Mouse (Mus musculus) regulatory T cell (primary cell): ENCODE measurements around the gene Pcp4.

Experiments
- in situ Hi-C: fragments of 300-600 bp; cut with MboI, MseI; formaldehyde crosslinking; loops from one replicate; pipeline ENCODE4 v1.15.1; 2025; ENCODE audit warnings: high pct_unique_total_duplicates

Pcp4 gene

DNA sequence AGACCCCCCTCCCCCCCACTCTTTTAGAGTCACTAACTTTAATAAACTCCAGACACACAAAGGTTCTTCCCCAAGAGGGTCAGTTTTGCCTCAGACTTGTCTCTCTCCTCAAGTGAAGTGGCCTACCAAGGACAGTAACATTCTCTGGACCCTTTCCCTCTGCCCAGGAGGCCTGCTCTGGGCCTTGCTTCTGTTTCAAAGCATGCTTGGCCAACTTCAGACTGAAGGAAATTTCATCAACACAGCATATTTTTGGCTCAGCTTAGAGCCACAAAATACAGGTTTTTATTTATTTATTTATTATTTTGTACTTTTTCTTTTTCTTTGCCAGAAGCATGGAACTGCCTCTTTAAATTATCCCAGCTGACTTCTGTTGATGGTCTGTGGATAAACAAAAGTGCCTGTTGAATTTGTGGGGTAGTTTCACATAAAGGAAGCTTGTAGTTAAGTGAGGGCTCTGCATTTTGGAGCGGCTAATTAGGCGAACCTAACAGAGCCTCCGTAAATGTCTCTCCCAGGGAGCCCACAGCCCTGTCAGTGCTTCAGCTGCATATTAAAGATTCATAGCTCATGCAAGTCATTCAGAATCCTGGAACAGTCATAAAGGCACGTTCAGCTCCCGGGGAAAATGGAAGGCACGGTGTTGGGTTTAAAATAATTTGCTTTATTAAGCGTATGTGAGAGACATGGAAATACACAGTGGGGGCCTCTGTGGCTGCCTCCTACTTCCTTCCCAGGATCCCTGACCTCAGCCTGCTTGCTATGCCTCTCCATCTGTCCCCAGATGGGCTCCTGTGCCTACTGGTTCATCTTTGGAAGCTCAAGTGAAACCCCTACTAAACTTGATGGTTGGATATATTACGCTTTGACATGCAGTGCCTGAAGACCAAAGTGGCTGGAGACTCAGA, 96.2 kb downstream of the Pcp4 start:
- in situ Hi-C loops: no loop called here

GRCm38 (mm10) chr16:96567428-96567827, 100.0 kb downstream of the Pcp4 start:
- in situ Hi-C loops: no loop called here
